In genomic region chr3:138381133-138381532, GRCm38 (mm10) we compare ENCODE assay signal across 11 mouse cellular contexts. TPM values are rescaled to one million over a fixed set of nuclear protein-coding genes. Genes with fewer than 3 reads are reported as not detected.
A peak's percentile ranks its signal among the peaks of the same experiment; 100 is the strongest.
DNase-seq lines count a peak whose midpoint lies in the region; ATAC-seq lines count a peak whose summit lies in the region.
"Had no signal": no experiment of that assay in that cellular context is flagged by ENCODE, and none has a peak within 500 bp of the region (broad histone marks: within the 10 kb centered on the region; RNA-seq: fewer than 3 reads in every experiment).

No protein-coding gene starts in this region.

- 0 out of 2 replicates have a peak, but pooled peaks have one; percentile 40 for ATAC-seq in midbrain, embryonic 14.5 days (ENCODE audit: low FRiP score, low TSS enrichment)
- no peak for ATAC-seq in frontal cortex, adult (ENCODE audit: low TSS enrichment)

- peak; percentile 34 for DNase-seq in kidney, postnatal 14 days
- no peak for DNase-seq in kidney, postnatal 36 days
- peak; percentile 30 for DNase-seq in embryonic facial prominence, embryonic 10.5 days (ENCODE audit: low spot score)
- DNase-seq in forelimb bud, embryonic 11.5 days (ENCODE audit: low read depth, low spot score) = peak; percentile 6
- peak; percentile 59 for DNase-seq in midbrain, embryonic 14.5 days
- DNase-seq in cerebellum, postnatal 25 days = no peak
- DNase-seq: liver, embryonic 13.5 days had no signal

- no peak overlapping the region for H3K27ac ChIP-seq in embryonic facial prominence, embryonic 10.5 days (replicated peaks)
- H3K27ac ChIP-seq in midbrain, embryonic 14.5 days (replicated peaks; ENCODE audit: low read depth, low read length) = no peak overlapping the region
- H3K27ac ChIP-seq: heart, embryonic 13.5 days; layer of hippocampus, adult 2 months; liver, embryonic 13.5 days had no signal

- H3K4me1 ChIP-seq in embryonic facial prominence, embryonic 10.5 days = peaks cover 3% of the 10 kb centered on the region; the same call in 1 of the 2 replicates
- no peaks in the 10 kb centered on the region for H3K4me1 ChIP-seq in midbrain, embryonic 14.5 days (ENCODE audit: control insufficient read depth, insufficient read depth, low read length)
- H3K4me1 ChIP-seq: heart, embryonic 13.5 days; liver, embryonic 13.5 days had no signal

- no peak overlapping the region for H3K4me2 ChIP-seq in midbrain, embryonic 14.5 days (ENCODE audit: low read length)
- H3K4me2 ChIP-seq: heart, embryonic 13.5 days; liver, embryonic 13.5 days had no signal

- no peaks in the 10 kb centered on the region for H3K36me3 ChIP-seq in embryonic facial prominence, embryonic 10.5 days (replicated peaks)
- H3K36me3 ChIP-seq in midbrain, embryonic 14.5 days (ENCODE audit: control insufficient read depth, insufficient read depth, low read length) = no peaks in the 10 kb centered on the region
- H3K36me3 ChIP-seq: heart, embryonic 13.5 days; liver, embryonic 13.5 days had no signal

- H3K27me3 ChIP-seq in embryonic facial prominence, embryonic 10.5 days (replicated peaks; ENCODE audit: low read depth, poor library complexity, severe bottlenecking) = no peaks in the 10 kb centered on the region
- no peaks in the 10 kb centered on the region for H3K27me3 ChIP-seq in midbrain, embryonic 14.5 days (ENCODE audit: control insufficient read depth, insufficient read depth, low read length)
- H3K27me3 ChIP-seq: heart, embryonic 13.5 days; liver, embryonic 13.5 days had no signal

- H3K9me3 ChIP-seq in embryonic facial prominence, embryonic 10.5 days = no peaks in the 10 kb centered on the region
- H3K9me3 ChIP-seq in midbrain, embryonic 14.5 days (ENCODE audit: control insufficient read depth, low read length) = peaks cover 4% of the 10 kb centered on the region; the same call in 1 of the 2 replicates
- H3K9me3 ChIP-seq: liver, embryonic 13.5 days had no signal

- no peak overlapping the region for H3K9ac ChIP-seq in midbrain, embryonic 14.5 days (replicated peaks; ENCODE audit: low read length)
- H3K9ac ChIP-seq: heart, embryonic 13.5 days; liver, embryonic 13.5 days had no signal

- no peak overlapping the region for H3K4me3 ChIP-seq in embryonic facial prominence, embryonic 10.5 days
- H3K4me3 ChIP-seq in midbrain, embryonic 14.5 days (replicated peaks; ENCODE audit: low read depth, low read length) = no peak overlapping the region
- H3K4me3 ChIP-seq: heart, embryonic 13.5 days; layer of hippocampus, adult 2 months; liver, embryonic 13.5 days had no signal

- 58% methylated on average over 3 of the region's 3 CpGs for WGBS in embryonic facial prominence, embryonic 10.5 days
- WGBS in midbrain, embryonic 14.5 days = 11% methylated on average over 3 of the region's 3 CpGs

RNA-seq across cellular contexts. Expression of gene Adh4, which starts 34.1 kb away (rescaled TPM):
- polyA plus RNA-seq in embryonic facial prominence, embryonic 10.5 days (2016; fragmentation: Nextera tagmentation; extraction: Ambion mirVana) = not detected in 2 replicates
- polyA plus RNA-seq in midbrain, embryonic 14.5 days (2014; fragmentation: Nextera tagmentation; extraction: Ambion mirVana) = not detected in 2 replicates
- polyA plus RNA-seq: heart, embryonic 13.5 days; liver, embryonic 13.5 days; stomach, embryonic 14.5 days had no signal

RNA-seq across cellular contexts. Expression of gene Adh6b, which starts 39.6 kb away (rescaled TPM):
- 0.55 and 0.93 TPM in 2 replicates for polyA plus RNA-seq in embryonic facial prominence, embryonic 10.5 days (2016; fragmentation: Nextera tagmentation; extraction: Ambion mirVana)
- 0.12 TPM in 1 of 2 replicates, not detected in the other for polyA plus RNA-seq in midbrain, embryonic 14.5 days (2014; fragmentation: Nextera tagmentation; extraction: Ambion mirVana)
- polyA plus RNA-seq: stomach, embryonic 14.5 days had no signal

Comparison
In these comparisons a context has a peak if more than half of its experiments do, and no peak if none do; other contexts are left out.
1. DNase-seq: peak in kidney, postnatal 14 days (single experiment), embryonic facial prominence, embryonic 10.5 days (single experiment), forelimb bud, embryonic 11.5 days (single experiment) and midbrain, embryonic 14.5 days (single experiment); none in kidney, postnatal 36 days (0 of 2) and cerebellum, postnatal 25 days (0 of 2).